Mouse (Mus musculus) splenic B cell, adult 2 months (primary cell): ENCODE measurements around the gene Olfr812.
"Not testable (repeated sequence)": the region's sequence is repeated elsewhere in the genome, so short reads cannot be mapped to it uniquely, and the experiment has no call there.

Experiments used
- DNase-seq: peaks from one replicate; pipeline ENCODE4 v3.0.0-alpha.2; 2011; ENCODE audit warnings: low read depth, low spot score
- H3K27me3 ChIP-seq: 2 replicates; pipeline ENCODE4 v1.6.1; 2012; ENCODE audit warnings: mild to moderate bottlenecking, low read length, moderate library complexity, mixed read lengths; ENCODE audit not compliant: control insufficient read depth, poor library complexity, insufficient read depth, severe bottlenecking
- H3K36me3 ChIP-seq: 2 replicates; pipeline ENCODE4 v1.6.1; 2012; ENCODE audit warnings: mild to moderate bottlenecking, low read length, moderate library complexity, mixed read lengths; ENCODE audit not compliant: control insufficient read depth, poor library complexity, insufficient read depth, severe bottlenecking

Olfr812 gene

DNA sequence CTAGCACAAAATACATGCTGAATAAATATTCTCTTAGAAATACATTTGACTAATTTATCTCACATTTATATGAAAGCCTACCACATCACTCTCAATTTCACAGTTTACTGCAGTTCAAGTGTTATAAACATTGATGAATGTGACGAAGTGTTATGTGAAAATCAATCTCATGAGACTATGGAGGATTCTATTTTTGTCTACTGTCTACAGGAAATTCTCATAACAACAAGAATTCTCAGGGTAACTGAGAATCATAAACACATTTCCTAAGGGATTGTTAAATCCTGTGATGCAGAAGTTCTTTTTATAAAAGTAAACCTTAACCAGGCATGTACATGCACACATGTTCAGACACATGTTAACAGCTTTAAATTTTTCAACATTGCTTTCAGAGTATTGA, at the start of gene Olfr812:
TSS of gene Olfr812 (minus strand) at position 101 of the 400 bp plus-strand sequence.
- no peaks in the 10 kb centered on the region for H3K36me3 ChIP-seq
- no peaks in the 10 kb centered on the region for H3K27me3 ChIP-seq
- DNase-seq, result no peak

DNA sequence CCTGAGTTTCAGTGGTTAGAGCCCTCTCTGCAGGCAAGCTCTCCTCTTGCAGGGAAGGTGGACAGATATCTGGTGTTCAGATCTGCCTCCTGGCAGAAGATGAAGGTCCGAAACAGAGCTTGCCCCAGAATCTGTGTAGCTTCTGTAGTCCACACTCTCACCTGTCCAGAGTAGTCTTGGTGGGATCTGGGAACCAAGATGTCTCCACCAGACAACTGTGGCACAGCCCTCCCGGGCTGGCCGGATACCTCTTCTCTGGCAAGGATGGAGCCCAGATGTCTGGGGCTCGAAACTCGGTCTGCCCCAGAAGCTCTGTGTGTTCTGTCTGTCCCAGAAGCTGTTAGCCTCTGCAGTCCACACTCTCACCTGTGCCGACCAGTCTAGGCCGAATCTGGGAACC, 40.0 kb upstream of the Olfr812 start:
- Histone ChIP-seq H3K27me3 (no peaks in the 10 kb centered on the region), H3K36me3 (no peaks in the 10 kb centered on the region)
- DNase-seq, result no peak

DNA sequence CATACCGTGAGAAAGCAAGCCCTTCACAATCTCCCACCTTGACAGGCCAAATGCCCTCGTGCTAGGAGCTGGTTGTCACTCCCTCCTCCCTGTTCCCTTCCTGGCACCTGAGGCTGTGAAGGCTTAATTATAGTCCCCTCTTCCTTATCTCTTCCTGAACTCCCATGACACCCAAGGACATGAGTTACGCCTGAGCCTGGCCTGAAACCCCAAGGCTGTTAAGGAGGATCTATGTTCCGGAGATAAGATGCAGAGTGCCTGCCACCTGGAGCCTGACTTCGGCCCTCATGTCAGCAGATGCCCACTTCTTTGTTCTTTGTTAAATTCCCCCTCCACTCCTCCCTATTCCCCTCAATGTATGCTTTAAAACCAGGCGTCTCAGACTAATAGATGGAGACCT, 39.6 kb upstream of the Olfr812 start:
- not testable (repeated sequence) for DNase-seq, H3K36me3 ChIP-seq, H3K27me3 ChIP-seq

DNA sequence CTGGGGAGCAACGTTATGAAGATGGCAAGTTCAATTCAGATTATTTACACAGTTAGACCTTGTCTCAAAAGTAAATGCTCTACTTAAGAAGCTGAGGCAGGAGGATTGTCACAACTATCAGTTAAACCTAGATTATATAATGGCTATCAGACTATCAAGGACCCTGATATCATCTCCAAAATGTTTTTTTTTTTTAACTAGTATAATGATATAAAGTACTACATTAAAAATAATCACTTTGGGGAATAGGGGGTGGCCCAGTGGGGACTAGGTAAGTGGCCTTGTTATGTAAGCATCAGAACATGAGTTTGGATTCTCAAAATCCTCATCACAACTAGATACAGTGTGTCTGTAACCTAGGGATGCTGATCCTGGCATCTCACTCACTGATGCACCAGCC, 33.9 kb upstream of the Olfr812 start, which contains the start of gene Olfr814:
TSS of gene Olfr814 (minus strand) at position 101 of the 400 bp plus-strand sequence.
- not testable (repeated sequence) for DNase-seq, H3K36me3 ChIP-seq, H3K27me3 ChIP-seq

DNA sequence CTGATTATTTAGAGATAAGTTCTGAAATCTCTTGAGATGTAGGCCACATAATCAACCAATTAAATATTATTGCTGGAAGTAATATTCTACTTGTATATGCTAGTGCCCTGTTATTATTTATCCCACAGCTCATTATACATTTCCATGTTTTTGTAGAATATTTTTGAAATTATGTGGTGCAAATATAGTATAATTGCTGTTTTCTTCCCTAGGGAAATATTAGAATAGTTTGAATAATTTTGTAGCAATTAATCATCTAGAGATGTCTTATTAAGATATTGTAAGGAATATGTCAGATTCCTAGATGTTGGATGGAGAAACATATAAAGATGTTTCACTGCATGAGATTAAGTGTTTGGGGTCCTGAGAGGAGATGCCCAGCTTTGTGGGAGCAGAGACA, 9.2 kb upstream of the Olfr812 start, which contains the start of gene Olfr813:
TSS of gene Olfr813 (plus strand) at position 301 of the 400 bp plus-strand sequence.
- no peaks in the 10 kb centered on the region for H3K36me3 ChIP-seq
- H3K27me3 ChIP-seq, result no peaks in the 10 kb centered on the region

DNA sequence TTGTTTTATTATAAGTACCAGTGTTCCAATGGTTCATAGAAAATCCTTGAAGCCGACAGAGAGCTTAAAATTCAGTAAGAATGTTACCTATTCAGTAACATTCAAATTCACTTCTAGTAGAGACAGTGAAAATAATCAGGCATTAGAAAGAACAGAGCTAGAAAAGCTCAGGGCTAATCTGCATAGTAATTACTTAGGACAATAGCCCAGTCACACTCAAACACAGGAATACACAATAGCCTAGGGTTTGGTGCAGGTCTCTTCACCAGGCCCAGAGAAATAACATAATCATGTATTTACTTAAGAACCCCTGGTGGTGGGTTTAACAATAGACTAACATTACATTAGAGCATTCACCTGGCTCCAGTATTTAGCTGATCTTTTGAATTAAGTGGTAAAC, 1.4 kb upstream of the Olfr812 start:
- no peak for DNase-seq
- Histone ChIP-seq H3K36me3 (no peaks in the 10 kb centered on the region), H3K27me3 (no peaks in the 10 kb centered on the region)

More for the DNA sequence above, 9.2 kb upstream of the Olfr812 start, which contains the start of gene Olfr813:
- no peak for DNase-seq

DNA sequence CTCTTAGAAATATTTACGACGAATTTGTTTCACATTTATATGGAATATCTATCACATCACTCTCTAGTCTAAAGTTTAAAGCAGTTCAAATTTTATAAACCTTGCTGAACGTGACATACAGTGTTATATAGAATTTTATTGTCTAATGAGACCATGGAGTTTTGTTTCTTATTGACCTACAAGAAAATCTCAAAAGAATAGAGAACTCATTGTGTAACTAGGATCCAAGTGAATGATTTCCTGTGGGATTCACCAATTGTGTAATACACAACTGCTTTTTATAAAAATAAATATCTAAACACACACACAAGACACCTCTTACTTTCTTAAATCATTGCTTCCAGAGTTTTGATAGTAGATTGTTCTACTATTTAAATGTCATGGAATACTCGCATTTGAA, 41.6 kb downstream of the Olfr812 start, which contains the start of gene Olfr811:
TSS of gene Olfr811 (minus strand) at position 101 of the 400 bp plus-strand sequence.
- no peak for DNase-seq
- no peaks in the 10 kb centered on the region for H3K36me3 ChIP-seq
- no peaks in the 10 kb centered on the region for H3K27me3 ChIP-seq

DNA sequence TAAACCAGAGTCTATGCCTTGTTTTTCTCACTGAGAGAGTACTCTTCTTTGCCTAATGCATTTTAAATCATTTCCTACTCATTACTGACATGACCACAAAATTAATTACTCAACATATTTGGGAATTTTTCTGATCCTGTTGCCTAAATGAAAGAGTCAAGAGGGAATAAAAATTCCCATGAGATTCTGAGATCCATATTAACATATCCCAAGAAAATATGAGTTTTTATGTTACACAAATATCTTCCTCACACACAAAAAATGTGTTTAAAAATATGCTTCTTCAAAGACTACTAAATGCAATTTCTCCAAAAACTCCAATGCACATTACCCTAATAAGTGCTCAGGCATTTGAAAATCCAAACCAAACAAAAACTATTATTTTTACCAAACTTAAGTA, 51.1 kb downstream of the Olfr812 start, which contains the start of gene Olfr810:
TSS of gene Olfr810 (minus strand) at position 101 of the 400 bp plus-strand sequence.
- no peaks in the 10 kb centered on the region for H3K27me3 ChIP-seq
- H3K36me3 ChIP-seq, result no peaks in the 10 kb centered on the region
- no peak for DNase-seq
